Mouse (Mus musculus) C2C12 (cell line): ENCODE results near the gene St8sia1. TPM values are rescaled to one million over a fixed set of nuclear protein-coding genes. Genes with fewer than 3 reads are reported as not detected.

ENCODE experiments used
- H3K27me3 ChIP-seq: one replicate; pipeline ENCODE4 v1.6.1; 2011; ENCODE audit not compliant: control insufficient read depth, insufficient read depth, insufficient read length
- H3K36me3 ChIP-seq: one replicate; pipeline ENCODE4 v1.6.1; 2011; ENCODE audit not compliant: control insufficient read depth, insufficient read depth
- H3K4me3 ChIP-seq: one replicate; pipeline ENCODE4 v1.5.1; 2011; ENCODE audit warnings: mild to moderate bottlenecking, control low read depth; ENCODE audit not compliant: poor library complexity, insufficient read depth, severe bottlenecking
- H3K79me2 ChIP-seq: one replicate; pipeline ENCODE4 v1.6.1; 2011; ENCODE audit not compliant: control insufficient read depth, insufficient read depth
- H3K79me3 ChIP-seq: one replicate; pipeline ENCODE4 v1.6.1; 2011; ENCODE audit warnings: low read depth, control low read depth
- H3ac ChIP-seq: one replicate; pipeline ENCODE3; 2011; ENCODE audit warnings: low read depth; ENCODE audit not compliant: control insufficient read depth, insufficient read length
- CEBPB ChIP-seq: IDR thresholded peaks from one replicate; pipeline ENCODE4 v1.6.1; 2011; ENCODE audit warnings: low read depth, mild to moderate bottlenecking, control low read depth, moderate library complexity
- CTCF ChIP-seq: IDR thresholded peaks from one replicate; pipeline ENCODE4 v1.5.1; 2011; ENCODE audit not compliant: control insufficient read depth, insufficient read depth, insufficient read length
- FOSL1 ChIP-seq: IDR thresholded peaks from one replicate; pipeline ENCODE4 v1.8.0; 2011; ENCODE audit warnings: mild to moderate bottlenecking, low read length; ENCODE audit not compliant: poor library complexity, insufficient read depth, severe bottlenecking
- MAX ChIP-seq: IDR thresholded peaks from one replicate; pipeline ENCODE4 v1.6.1; 2011; ENCODE audit warnings: mild to moderate bottlenecking, control low read depth
- MYOD1 ChIP-seq: IDR thresholded peaks from one replicate; pipeline ENCODE4 v1.6.1; 2011; ENCODE audit warnings: low read depth; ENCODE audit not compliant: control insufficient read depth, insufficient read length
- MYOG ChIP-seq: IDR thresholded peaks from one replicate; pipeline ENCODE4 v1.6.1; 2011; ENCODE audit not compliant: control insufficient read depth, insufficient read length; ENCODE audit errors: extremely low read depth
- USF1 ChIP-seq: IDR thresholded peaks from one replicate; pipeline ENCODE4 v1.6.1; 2011; ENCODE audit warnings: low read depth, mild to moderate bottlenecking, control low read depth, moderate library complexity
- polyA plus RNA-seq: library from polyadenylated mRNA; unstranded; fragments of >200 nt; fragmentation: generic; extraction: Trizol; gene quantifications from one replicate; pipeline ENCODE4 v1.2.1, GENCODE M21; 2012; ENCODE audit warnings: missing spikeins

St8sia1 gene
- polyA plus RNA-seq, 1 experiment: not detected

GRCm38 (mm10) chr6:142844061-142844460 is 120.2 kb downstream of the St8sia1 start:
- H3K36me3 ChIP-seq: no peaks in the 10 kb centered on the region
- no peaks in the 10 kb centered on the region for H3K27me3 ChIP-seq
- H3ac ChIP-seq: no peak overlapping the region
- no peaks in the 10 kb centered on the region for H3K79me3 ChIP-seq
- no peaks in the 10 kb centered on the region for H3K79me2 ChIP-seq
- no peak overlapping the region for H3K4me3 ChIP-seq
- no peak for TF ChIP-seq MAX
- TF ChIP-seq MYOG: no peak
- no peak for TF ChIP-seq CTCF
- TF ChIP-seq USF1: no peak
- no peak for TF ChIP-seq CEBPB
- no peak for TF ChIP-seq FOSL1
- TF ChIP-seq MYOD1: no peak

GRCm38 (mm10) chr6:142838501-142838900 is 125.8 kb downstream of the St8sia1 start:
- H3ac ChIP-seq: no peak overlapping the region
- H3K4me3 ChIP-seq: no peak overlapping the region
- no peaks in the 10 kb centered on the region for H3K79me3 ChIP-seq
- no peaks in the 10 kb centered on the region for H3K27me3 ChIP-seq
- H3K36me3 ChIP-seq: no peaks in the 10 kb centered on the region
- H3K79me2 ChIP-seq: no peaks in the 10 kb centered on the region
- no peak for TF ChIP-seq MYOD1
- TF ChIP-seq MAX: no peak
- TF ChIP-seq USF1: no peak
- TF ChIP-seq CTCF: no peak
- no peak for TF ChIP-seq CEBPB
- TF ChIP-seq MYOG: no peak
- no peak for TF ChIP-seq FOSL1

GRCm38 (mm10) chr6:142837326-142837725 is 126.9 kb downstream of the St8sia1 start:
- TF ChIP-seq USF1 (no peak), MAX (no peak), MYOD1 (no peak), CTCF (no peak), FOSL1 (no peak), MYOG (no peak), CEBPB (no peak)
- Histone ChIP-seq H3K4me3 (no peak overlapping the region), H3K27me3 (no peaks in the 10 kb centered on the region), H3ac (no peak overlapping the region), H3K79me3 (no peaks in the 10 kb centered on the region), H3K36me3 (no peaks in the 10 kb centered on the region), H3K79me2 (no peaks in the 10 kb centered on the region)

GRCm38 (mm10) chr6:142835726-142836125 is 128.5 kb downstream of the St8sia1 start:
- Histone ChIP-seq H3K79me3 (no peaks in the 10 kb centered on the region), H3K27me3 (no peaks in the 10 kb centered on the region), H3K36me3 (no peaks in the 10 kb centered on the region), H3ac (no peak overlapping the region), H3K79me2 (no peaks in the 10 kb centered on the region), H3K4me3 (no peak overlapping the region)
- TF ChIP-seq MYOG: no peak
- TF ChIP-seq CTCF: no peak
- no peak for TF ChIP-seq MAX
- no peak for TF ChIP-seq FOSL1
- TF ChIP-seq MYOD1: no peak
- no peak for TF ChIP-seq USF1
- no peak for TF ChIP-seq CEBPB

- H3K79me2 ChIP-seq: no peaks in the 10 kb centered on the region
- TF ChIP-seq FOSL1: no peak
- no peak for TF ChIP-seq USF1
- no peak for TF ChIP-seq CEBPB
- TF ChIP-seq CTCF: no peak
- TF ChIP-seq MYOG: no peak
- TF ChIP-seq MYOD1: no peak
- no peak for TF ChIP-seq MAX
- no peaks in the 10 kb centered on the region for H3K79me3 ChIP-seq
- H3K4me3 ChIP-seq: no peak overlapping the region
- H3ac ChIP-seq: no peak overlapping the region
- no peaks in the 10 kb centered on the region for H3K27me3 ChIP-seq
- no peaks in the 10 kb centered on the region for H3K36me3 ChIP-seq
Observed at GRCm38 (mm10) chr6:142834911-142835310, 129.3 kb downstream of the St8sia1 start.

GRCm38 (mm10) chr6:142831706-142832105 is 132.5 kb downstream of the St8sia1 start:
- H3K4me3 ChIP-seq: no peak overlapping the region
- H3K36me3 ChIP-seq: no peaks in the 10 kb centered on the region
- H3ac ChIP-seq: no peak overlapping the region
- TF ChIP-seq MAX (no peak), USF1 (no peak), CEBPB (no peak), MYOG (no peak)
- no peaks in the 10 kb centered on the region for H3K27me3 ChIP-seq
- H3K79me3 ChIP-seq: no peaks in the 10 kb centered on the region
- no peaks in the 10 kb centered on the region for H3K79me2 ChIP-seq
